Mouse (Mus musculus): ENCODE results near the gene Rap1gap2.

Rap1gap2 gene

DNA sequence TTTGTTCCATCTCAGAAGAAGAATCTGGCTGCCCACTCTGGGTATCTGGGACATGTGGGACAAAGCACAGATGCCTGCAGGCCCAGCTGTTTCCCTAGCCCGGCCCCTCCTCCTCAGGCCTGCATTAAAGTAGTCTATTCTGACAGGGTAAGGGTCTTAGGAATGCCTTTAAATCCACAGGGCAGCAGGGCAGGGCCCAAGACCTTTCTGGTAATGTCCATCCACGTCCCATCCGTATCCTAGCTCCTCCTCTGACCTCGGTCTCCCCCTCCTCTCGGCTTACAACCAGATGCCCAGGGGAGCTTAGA, 201.3 kb downstream of the Rap1gap2 start:
- no peak for DNase-seq (ENCODE audit: low spot score)

DNA sequence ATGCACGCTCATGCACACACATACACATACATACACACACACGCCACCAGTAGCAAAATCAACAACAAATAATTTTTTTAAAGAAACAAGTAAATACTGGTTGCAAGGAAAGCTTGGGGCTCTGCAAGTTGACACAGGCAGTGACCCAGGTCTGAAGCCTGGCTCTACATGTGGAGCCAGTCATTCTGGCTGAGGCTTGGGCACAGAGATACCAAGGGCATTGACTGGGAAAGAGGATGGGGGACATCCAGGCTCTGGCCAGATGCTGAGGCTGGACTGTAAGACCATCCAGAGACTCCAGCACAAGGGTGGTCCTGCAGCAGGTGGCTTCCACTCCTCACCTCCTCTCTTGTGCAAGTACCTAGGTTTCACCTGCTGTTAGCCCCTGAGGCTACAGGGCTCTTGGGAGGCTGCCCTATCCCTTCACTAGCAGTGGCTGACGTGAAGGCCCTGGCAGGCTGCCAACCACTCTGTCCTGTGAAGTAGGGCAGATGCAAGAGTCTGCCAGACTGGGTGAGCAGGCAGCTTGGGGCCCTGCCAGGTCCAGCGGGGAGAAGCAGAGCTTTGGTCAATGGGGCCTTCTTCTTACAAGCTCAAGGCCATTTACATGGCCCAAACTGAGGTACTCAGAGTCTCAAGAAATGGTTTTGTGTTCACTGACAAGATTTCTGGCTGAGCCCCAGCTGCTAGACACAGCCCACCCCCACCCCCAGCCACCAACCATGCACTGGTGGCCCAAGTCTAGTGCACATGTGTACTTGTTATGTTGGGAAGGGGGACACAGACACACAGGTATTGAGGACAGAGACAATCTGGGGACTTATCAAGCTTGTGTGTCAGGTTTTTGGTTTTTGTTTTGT, 201.9 kb downstream of the Rap1gap2 start:
- peak; percentile 85 for DNase-seq (ENCODE audit: low spot score)

DNA sequence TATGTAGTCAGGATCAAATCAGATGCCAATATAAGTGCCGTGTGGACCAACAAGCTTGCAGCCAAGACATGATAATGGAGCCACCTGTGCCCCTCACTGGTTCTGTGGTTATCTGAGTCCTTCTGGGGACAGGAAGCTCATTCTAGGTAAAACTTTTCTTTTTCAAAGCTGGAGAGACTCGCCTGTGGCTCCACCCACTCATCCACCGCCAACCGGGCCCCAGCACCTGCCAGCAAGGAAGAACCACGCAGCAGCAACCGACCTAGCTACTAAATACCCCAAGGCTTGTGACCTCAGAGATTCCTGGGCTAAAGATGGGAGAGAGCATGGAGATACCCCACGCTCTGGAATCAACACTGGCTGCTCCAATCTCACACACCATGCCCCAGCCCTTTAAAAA, 205.5 kb downstream of the Rap1gap2 start:
- DNase-seq (ENCODE audit: low spot score): no peak

DNA sequence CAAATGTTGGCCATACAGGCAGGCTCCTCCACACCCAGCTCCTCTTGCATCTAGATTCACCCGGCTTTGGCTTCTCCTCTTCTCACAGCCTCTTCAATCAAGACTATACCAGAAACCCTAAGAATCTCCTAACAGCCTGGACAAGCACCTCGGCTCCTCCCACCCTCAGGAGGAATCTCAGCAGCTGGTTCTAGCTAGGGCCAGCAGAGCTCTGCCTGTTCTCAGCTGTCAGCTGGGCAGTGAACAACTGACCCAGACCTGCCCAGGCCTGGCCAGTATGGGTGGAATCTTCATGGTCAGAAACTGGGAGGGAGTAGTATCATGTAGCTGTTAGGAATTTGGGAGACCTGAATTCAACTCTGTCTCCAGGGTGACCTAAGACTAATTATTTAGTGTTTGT, 206.5 kb downstream of the Rap1gap2 start:
- no peak for DNase-seq (ENCODE audit: low spot score)

DNA sequence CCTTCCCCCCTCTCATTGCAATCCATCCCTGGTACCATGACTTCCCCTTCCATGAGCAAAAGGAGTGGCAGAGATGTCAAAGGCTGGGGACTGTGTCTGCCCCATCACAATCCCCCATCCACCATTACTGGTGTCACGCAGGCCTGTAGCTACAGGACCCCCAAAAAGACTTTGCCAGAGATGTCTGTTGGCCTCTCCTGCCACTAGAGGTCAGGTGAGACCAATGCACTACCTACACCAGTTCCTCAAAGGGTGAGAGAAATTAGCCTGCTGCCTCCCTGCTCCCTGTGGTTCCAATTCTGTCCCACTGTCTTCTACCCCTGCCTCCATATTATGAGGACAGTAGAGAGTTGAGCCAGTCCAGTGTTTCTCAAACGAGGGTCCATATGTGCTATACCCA, 208.6 kb downstream of the Rap1gap2 start:
- DNase-seq (ENCODE audit: low spot score): no peak

DNA sequence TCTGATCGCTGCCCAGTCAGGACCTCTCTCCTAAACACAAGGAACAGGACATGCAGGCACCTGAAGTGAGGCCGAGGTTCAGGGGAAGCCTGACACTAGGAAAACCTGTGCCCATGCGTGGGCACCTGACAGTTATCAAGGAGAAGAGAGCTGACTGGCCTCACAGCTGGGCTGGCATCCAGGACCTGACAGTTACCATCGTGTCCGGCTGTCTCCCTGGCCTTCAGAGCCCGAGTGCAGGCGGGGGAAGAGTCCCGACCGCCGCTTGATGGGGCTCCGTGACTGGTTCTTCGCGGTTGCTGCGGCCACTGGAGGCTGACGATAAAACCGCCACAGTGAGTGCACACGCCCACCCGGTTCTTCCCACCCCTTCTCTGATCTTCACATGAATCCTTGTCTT, 215.1 kb downstream of the Rap1gap2 start:
- DNase-seq (ENCODE audit: low spot score): no peak

DNA sequence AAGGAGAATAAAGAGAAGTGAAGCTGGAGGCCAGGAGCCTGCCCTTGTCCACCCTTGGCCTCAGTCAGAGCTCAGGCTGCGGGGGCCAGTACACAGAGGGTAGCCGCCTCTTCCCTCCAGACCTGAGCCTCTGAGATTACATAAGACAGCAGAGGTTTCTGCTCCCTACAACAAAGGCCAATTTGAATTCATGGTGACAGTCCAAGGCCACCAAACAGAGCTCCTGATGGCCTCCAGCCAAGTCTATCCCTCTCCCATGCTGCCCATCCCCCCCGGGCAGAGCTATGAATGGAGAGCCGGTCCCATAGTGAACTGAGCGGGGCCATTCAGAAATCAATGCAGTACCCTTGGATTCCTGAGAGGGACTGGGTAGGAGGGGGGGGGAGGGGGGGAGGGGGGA, 217.2 kb downstream of the Rap1gap2 start:
- DNase-seq (ENCODE audit: low spot score): no peak

DNA sequence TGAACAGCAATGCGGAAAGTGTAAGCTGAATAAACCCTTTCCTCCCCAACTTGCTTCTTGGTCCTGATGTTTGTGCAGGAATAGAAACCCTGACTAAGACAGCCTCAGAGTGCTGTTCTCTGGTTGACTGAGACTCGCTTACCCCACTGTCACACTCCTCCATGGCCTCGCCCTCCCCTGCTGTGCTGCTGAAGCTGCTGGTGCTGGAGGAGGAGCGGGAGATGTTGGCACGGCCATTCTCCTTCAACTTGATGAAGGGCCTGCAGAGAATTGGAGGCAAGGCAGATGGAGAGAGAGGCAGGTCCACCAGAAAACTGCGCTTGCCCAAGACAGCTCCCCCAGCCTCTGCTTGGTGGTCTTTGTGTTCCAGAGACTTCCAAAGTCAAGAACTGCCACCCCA, 217.8 kb downstream of the Rap1gap2 start:
- no peak for DNase-seq (ENCODE audit: low spot score)

DNA sequence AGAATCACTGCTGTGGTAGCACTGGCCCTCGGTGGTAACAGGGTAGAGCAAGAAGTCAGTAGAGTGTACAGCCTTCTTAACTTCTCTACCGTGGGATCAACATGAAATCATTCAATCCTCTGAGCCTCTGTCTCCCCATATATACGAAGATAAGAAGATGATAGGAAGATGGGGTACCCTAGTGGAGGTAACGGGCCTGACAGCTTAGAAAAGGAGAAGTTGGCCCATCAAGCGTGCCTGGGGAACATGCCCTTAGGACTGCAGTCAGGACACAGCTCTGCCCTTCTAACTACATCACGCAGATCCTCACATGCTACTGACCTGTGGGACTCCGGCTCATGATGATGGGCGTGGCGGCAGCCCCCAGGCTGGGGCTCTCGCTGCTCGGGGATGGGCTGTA, 218.8 kb downstream of the Rap1gap2 start:
- DNase-seq (ENCODE audit: low spot score): no peak

DNA sequence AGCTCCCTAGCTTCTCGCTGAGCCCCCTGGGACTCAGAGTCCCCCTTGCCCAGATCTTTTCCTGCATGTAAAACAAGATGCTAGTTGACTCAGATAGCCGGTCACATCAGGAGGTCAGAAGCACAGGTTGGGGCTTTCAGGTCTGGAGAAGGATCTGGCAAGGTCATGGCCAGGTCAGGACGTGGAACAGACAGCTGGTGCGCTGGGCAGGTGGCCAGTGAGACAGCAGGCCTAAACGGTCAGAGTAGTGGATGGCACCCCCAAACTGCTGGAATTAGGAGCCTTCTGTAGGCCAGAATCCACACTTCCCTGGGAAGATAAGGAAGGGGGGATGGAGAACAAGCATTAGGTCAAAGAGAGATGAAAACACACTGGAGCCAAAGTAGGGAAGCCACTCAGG, 223.5 kb downstream of the Rap1gap2 start:
- DNase-seq (ENCODE audit: low spot score): no peak

DNA sequence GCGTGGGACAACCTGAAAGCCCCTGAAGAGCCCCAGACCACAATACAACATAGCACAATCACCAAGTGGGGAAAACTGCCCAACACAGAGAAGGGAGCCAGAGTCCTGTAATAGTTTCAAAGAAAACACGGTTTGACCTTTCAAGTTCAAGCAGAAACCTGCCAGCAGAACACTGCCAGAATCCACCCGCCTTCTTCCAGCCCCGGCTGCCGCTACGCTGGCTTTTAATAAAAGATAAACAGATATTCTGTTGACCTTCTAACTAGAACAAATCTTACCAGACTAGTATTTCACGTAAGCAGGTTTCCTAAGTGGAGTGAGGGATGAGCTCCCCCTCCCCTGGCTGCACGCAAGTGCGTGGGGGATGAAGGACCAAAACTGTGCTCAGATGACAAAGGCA, 225.0 kb downstream of the Rap1gap2 start:
- no peak for DNase-seq (ENCODE audit: low spot score)

DNA sequence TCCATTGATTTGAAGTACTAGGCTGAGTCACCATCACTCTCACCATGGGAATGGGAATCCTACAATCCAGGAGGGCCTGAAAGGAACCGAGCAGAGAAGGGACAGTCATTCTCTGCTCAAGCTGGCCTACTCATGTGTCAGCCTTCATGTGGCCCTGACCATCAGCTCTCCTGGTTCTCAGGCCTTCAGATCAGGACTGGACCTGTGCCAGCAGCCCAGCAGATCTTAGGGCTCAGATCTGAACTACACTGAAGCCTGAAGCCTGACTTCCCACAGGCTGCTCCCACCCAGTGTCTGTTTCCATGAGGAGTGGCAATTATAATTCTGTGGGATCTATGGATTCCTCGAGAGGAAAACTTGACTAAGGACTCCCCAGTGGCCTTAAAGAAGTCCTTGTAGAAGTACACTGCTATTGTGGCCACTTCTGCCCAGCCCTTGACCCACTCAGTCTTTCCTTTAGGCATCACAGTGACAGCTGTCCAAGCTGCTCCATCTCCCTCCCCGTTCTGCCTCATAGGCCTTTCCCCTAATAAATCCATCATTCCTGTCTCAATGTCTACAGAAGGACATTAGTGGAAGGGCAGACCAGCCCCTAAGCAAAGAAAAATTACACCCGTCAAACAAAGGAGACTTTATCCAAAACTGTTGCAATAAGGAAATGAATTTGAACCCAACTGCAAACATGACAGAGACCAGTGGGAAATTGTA, 231.4 kb downstream of the Rap1gap2 start:
- DNase-seq (ENCODE audit: low spot score): no peak

DNA sequence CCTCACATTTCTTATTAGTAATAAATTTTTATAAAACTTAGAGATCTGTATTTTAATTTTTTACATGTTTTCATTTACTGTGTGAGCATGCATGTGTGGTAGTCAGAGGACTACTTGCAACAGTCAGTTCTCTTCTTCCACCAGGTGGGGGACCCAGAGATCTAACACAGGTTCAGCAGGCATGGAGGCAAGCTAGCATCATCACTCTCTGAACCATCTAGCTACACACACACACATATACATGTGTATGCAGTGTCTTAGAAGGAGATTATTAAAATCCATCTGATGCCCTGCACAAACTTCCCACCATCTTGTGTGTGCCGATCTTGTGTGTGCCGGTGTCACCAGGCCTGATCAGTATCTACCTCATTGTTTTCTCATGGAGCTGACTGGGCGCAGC, 233.9 kb downstream of the Rap1gap2 start:
- peak; percentile 27 for DNase-seq (ENCODE audit: low spot score)

DNA sequence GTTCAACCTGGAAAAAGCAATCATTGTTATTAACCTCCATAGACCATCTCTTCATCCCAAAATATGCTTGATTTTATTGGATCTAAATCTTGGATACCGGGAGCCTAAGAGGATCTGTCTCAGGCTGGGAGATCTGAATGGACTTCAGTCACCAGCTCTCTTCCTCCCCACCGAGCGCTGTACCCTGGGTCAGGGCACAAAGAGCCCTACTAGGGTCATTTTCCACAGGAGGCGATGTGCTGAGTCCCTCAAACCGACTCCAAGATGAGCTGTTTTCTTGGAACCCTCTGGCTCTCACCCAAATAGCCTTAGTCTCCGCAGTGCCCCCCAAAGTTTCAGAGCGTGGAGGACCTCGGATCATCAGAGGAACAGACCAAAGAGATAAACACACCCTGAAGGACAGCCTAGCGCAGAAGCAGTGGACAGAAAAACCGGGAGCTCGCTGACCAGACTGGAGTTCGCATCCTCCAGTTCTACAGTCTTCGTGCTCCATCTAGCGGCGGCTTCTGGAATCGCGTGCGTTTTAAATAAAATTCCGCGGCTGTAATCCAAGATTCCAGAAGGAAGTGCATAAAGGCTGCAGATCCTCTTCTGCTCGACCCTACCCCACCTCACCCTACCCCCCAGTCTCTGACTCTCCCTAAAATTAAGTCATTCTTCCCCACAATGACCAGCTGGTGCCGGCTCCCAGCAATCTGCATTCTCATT, 239.2 kb downstream of the Rap1gap2 start:
- DNase-seq (ENCODE audit: low spot score): peak; percentile 43

DNA sequence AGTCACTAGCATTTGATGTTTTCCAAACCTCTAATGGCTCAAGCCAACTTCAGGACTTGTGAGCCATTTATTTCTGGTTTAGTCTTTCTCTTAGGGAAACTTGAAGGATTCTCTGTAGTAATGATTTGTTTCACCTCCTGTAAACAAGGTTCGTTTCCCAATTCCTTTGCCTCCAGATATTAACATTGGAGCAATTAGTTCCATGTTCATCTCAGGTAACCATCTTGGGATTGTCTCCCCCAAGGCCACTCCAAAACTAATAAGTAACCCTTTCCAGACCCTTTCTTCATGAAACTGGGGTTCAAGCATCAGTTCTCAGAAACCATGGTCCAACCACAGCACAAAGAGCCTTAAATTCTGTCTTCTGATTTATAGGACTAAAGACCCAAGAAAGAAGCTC, 248.9 kb downstream of the Rap1gap2 start, which contains the start of gene Olfr412:
Gene Olfr412, plus strand, starts transcription at position 301 of the 400 bp plus-strand sequence.
- no peak for DNase-seq (ENCODE audit: low spot score)

DNA sequence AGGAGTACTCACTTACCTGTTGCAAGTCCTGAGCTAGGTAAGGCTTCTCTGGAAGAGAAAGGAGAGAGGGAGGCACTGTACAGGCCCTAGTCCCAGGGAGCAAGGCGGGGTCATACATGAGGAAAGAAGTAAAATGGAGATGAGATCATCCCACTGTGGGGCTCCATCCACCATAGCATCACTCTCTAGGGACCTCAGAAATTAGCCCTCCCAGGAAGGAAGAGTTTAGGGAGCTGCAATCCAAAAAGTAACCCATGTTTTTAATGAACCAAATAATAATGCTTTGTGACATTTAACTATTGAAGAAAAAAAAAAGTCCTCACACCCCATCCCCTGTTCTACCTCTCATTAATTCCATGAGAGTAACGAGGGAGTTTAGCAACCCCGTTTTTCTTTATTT, 258.2 kb downstream of the Rap1gap2 start, which contains the start of gene Olfr411:
Gene Olfr411, minus strand, starts transcription at position 101 of the 400 bp plus-strand sequence.
- no peak for DNase-seq (ENCODE audit: low spot score)

DNA sequence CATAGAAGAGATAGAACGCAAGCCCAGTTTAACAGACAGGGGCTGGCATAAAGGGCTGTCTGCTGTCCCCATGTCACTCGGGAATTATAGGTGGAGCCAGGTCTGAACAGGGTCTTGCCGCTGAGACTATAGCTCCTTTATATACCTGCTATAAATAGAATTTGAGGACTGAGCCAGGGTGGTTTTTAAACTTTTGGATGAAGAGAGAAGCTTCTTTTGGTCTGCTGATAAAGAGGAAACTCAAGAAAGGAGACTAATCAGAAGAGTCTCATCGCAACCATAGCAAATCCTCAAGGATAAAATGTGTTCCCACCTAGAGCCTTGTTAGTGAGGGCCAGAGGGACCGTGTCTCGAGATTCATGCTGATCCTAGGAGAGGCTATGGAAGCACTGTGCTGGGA, 272.8 kb downstream of the Rap1gap2 start, which contains the start of gene Olfr410:
Gene Olfr410, minus strand, starts transcription at position 101 of the 400 bp plus-strand sequence.
- DNase-seq (ENCODE audit: low spot score): no peak

All from lung, postnatal 25 days (tissue).